Mouse (Mus musculus): ENCODE results near the gene Gm4070. TPM values are rescaled to one million over a fixed set of nuclear protein-coding genes. Genes with fewer than 3 reads are reported as not detected.
"Not testable (repeated sequence)": the region's sequence is repeated elsewhere in the genome, so short reads cannot be mapped to it uniquely, and the experiment has no call there.

Gm4070 gene
- polyA plus RNA-seq, 2 experiments, result 0.48 to 0.63 TPM

GRCm38 (mm10) chr7:105855718-105856560, 97.8 kb downstream of the Gm4070 start:
- ATAC-seq (ENCODE audit: low FRiP score, low read depth); H3K9ac ChIP-seq (ENCODE audit: low read depth, low read length, severe bottlenecking); DNase-seq (ENCODE audit: low spot score); H3K27ac ChIP-seq (replicated peaks; ENCODE audit: low read depth, low read length); H3K4me2 ChIP-seq (replicated peaks; ENCODE audit: low read depth, low read length, severe bottlenecking); H3K4me1 ChIP-seq (ENCODE audit: control insufficient read depth, insufficient read depth, low read length); H3K36me3 ChIP-seq (ENCODE audit: control insufficient read depth, insufficient read depth, low read length); H3K27me3 ChIP-seq (ENCODE audit: control insufficient read depth, insufficient read depth, low read length); H3K4me3 ChIP-seq (replicated peaks; ENCODE audit: low read length); H3K9me3 ChIP-seq (ENCODE audit: control insufficient read depth, low read length): not testable (repeated sequence)
- no CpG with 5 or more reads among the region's 2 CpGs for WGBS

Other genes with a start within 250 kb of the Gm4070 start
- 317 and 333 TPM in 2 replicates for gene Ilk, start 217.4 kb downstream of the Gm4070 start, polyA plus RNA-seq (2012; rRNA removed)
- 353 and 358 TPM in 2 replicates for gene Ilk, start 217.4 kb downstream of the Gm4070 start, polyA plus RNA-seq (2014; fragmentation: Nextera tagmentation; extraction: Ambion mirVana)
- 23.9 and 27.6 TPM in 2 replicates for gene Rrp8, start 216.6 kb downstream of the Gm4070 start, polyA plus RNA-seq (2012; rRNA removed)
- 31.0 and 34.6 TPM in 2 replicates for gene Rrp8, start 216.6 kb downstream of the Gm4070 start, polyA plus RNA-seq (2014; fragmentation: Nextera tagmentation; extraction: Ambion mirVana)
- 251 and 282 TPM in 2 replicates for gene Taf10, start 209.6 kb downstream of the Gm4070 start, polyA plus RNA-seq (2012; rRNA removed)
- gene Taf10, start 209.6 kb downstream of the Gm4070 start, polyA plus RNA-seq (2014; fragmentation: Nextera tagmentation; extraction: Ambion mirVana), result 155 and 163 TPM in 2 replicates
- gene Tpp1, start 201.7 kb downstream of the Gm4070 start, polyA plus RNA-seq (2012; rRNA removed), result 58.5 and 79.8 TPM in 2 replicates
- 64.8 and 64.9 TPM in 2 replicates for gene Tpp1, start 201.7 kb downstream of the Gm4070 start, polyA plus RNA-seq (2014; fragmentation: Nextera tagmentation; extraction: Ambion mirVana)
- gene Dchs1, start 166.3 kb downstream of the Gm4070 start, polyA plus RNA-seq (2012; rRNA removed), result 48.6 and 72.0 TPM in 2 replicates
- 28.5 and 34.7 TPM in 2 replicates for gene Dchs1, start 166.3 kb downstream of the Gm4070 start, polyA plus RNA-seq (2014; fragmentation: Nextera tagmentation; extraction: Ambion mirVana)
- gene Mrpl17, start 142.9 kb downstream of the Gm4070 start, polyA plus RNA-seq (2012; rRNA removed), result 247 and 307 TPM in 2 replicates
- 315 and 337 TPM in 2 replicates for gene Mrpl17, start 142.9 kb downstream of the Gm4070 start, polyA plus RNA-seq (2014; fragmentation: Nextera tagmentation; extraction: Ambion mirVana)